Mouse (Mus musculus) hindbrain, embryonic 13.5 days (tissue): ENCODE data around the gene Ctsc. TPM values are rescaled to one million over a fixed set of nuclear protein-coding genes. Genes with fewer than 3 reads are reported as not detected.

Experiments used
- ATAC-seq: fragments of 200-750 bp; cut with Nextera tagmentation; 2 replicates; pipeline ENCODE4 v1.8.0; 2017; ENCODE audit warnings: moderate TSS enrichment; ENCODE audit not compliant: low FRiP score
- H3K27ac ChIP-seq: fragments of 300-500 bp; sonication (generic); 2 replicates; pipeline ENCODE4 v1.5.1; 2015; ENCODE audit warnings: inconsistent platforms, mild to moderate bottlenecking, moderate library complexity
- H3K27me3 ChIP-seq: fragments of 300-500 bp; sonication (generic); 2 replicates; pipeline ENCODE4 v1.6.1; 2015; ENCODE audit warnings: mild to moderate bottlenecking, inconsistent platforms
- H3K36me3 ChIP-seq: fragments of 300-500 bp; sonication (generic); 2 replicates; pipeline ENCODE4 v1.6.1; 2015; ENCODE audit warnings: mild to moderate bottlenecking, inconsistent platforms
- H3K4me1 ChIP-seq: fragments of 300-500 bp; sonication (generic); replicated peaks from 2 replicates; pipeline ENCODE4 v1.6.1; 2015; ENCODE audit warnings: inconsistent platforms
- H3K4me2 ChIP-seq: fragments of 300-500 bp; sonication (generic); 2 replicates; pipeline ENCODE4 v1.6.1; 2015; ENCODE audit warnings: inconsistent platforms, mild to moderate bottlenecking, moderate library complexity
- H3K4me3 ChIP-seq: fragments of 300-500 bp; sonication (generic); 2 replicates; pipeline ENCODE4 v1.5.1; 2015; ENCODE audit warnings: mild to moderate bottlenecking, inconsistent platforms
- H3K9ac ChIP-seq: fragments of 300-500 bp; sonication (generic); 2 replicates; pipeline ENCODE4 v1.6.1; 2015; ENCODE audit warnings: mild to moderate bottlenecking, inconsistent platforms
- H3K9me3 ChIP-seq: fragments of 300-500 bp; sonication (generic); 2 replicates; pipeline ENCODE4 v1.6.1; 2016; ENCODE audit warnings: inconsistent platforms
- WGBS: fragments of 180-500 bp; shearing (Covaris S2); methylation state at CpG from one replicate; pipeline ENCODE4 v1.1.7; 2015; 5-methylcytosine and 5-hydroxymethylcytosine counted together
- polyA plus RNA-seq: library from polyadenylated mRNA; unstranded; fragments of >200 nt; fragmentation: Nextera tagmentation; extraction: Ambion mirVana; gene quantifications from 2 replicates; pipeline ENCODE4 v1.2.1, GENCODE M21; 2015

Ctsc gene
- polyA plus RNA-seq, 1 experiment from 2014 or later, result 20.6 TPM

DNA sequence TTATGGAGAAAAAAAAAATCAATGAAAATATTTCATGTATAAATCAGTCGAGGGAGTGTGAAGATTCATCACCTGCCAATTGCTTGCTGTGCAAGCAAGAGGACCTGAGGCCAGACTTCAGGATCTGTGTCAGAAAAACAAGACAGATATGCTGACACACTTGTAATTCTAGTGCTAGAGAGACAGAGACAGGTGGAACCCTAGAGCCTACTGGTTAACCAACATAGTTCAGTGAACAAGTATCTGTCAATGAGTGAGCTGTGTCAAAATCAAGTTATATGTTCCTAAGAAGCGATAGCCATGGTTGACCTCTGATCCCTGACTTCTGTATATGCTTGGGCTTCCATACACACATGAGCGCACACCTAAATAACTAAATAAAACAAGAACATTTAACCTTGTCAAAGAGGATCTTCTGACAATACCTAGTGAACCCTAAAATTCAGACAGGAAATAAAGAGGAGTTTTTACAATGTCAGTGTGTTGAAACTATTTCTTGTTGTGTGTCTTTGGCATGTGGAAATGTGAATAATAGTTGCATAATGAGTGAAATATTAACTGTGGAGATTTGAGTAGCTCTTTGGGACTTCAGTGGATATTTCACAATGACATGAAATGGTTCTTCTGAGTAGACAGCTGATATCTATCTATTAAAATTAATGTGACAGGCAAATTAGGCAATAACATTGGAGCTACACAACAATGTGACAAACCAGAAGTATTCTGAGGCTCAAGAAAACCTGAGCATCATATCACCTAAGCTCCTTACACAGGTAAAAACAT lies 32.7 kb downstream of the Ctsc start:
- no peaks in the 10 kb centered on the region for H3K36me3 ChIP-seq
- H3K4me3 ChIP-seq, result no peak overlapping the region
- ATAC-seq, result no peak
- H3K9me3 ChIP-seq, result no peaks in the 10 kb centered on the region
- no peak overlapping the region for H3K9ac ChIP-seq
- no peak overlapping the region for H3K4me2 ChIP-seq
- H3K27me3 ChIP-seq, result no peaks in the 10 kb centered on the region
- H3K27ac ChIP-seq, result no peak overlapping the region
- WGBS, result 83% methylated on average over 3 of the region's 3 CpGs
- H3K4me1 ChIP-seq, result no peaks in the 10 kb centered on the region

DNA sequence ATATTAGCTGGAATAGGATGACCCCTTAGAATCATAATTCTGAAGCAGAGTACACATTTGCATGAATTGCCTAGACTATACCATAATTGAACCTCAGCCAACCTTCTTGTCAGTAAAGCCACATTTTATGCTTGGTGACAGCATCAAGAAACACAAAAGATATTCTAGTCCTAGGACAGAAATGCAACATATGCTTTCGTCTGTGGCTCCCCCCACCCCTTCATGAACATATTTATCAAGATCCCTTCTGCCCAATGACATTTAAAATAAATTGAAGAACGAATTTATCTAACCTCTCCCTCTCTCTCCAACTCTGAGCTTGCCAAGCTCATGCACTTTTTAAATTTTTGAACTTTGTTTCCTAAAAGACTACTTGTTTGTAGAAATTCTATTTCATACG lies 38.5 kb downstream of the Ctsc start:
- H3K4me1 ChIP-seq, result no peaks in the 10 kb centered on the region
- no peak overlapping the region for H3K4me2 ChIP-seq
- H3K27me3 ChIP-seq, result no peaks in the 10 kb centered on the region
- H3K9ac ChIP-seq, result no peak overlapping the region
- no peak for ATAC-seq
- H3K9me3 ChIP-seq, result no peaks in the 10 kb centered on the region
- no peak overlapping the region for H3K4me3 ChIP-seq
- H3K27ac ChIP-seq, result no peak overlapping the region
- no peaks in the 10 kb centered on the region for H3K36me3 ChIP-seq
- 79% methylated on average over 3 of the region's 3 CpGs for WGBS

DNA sequence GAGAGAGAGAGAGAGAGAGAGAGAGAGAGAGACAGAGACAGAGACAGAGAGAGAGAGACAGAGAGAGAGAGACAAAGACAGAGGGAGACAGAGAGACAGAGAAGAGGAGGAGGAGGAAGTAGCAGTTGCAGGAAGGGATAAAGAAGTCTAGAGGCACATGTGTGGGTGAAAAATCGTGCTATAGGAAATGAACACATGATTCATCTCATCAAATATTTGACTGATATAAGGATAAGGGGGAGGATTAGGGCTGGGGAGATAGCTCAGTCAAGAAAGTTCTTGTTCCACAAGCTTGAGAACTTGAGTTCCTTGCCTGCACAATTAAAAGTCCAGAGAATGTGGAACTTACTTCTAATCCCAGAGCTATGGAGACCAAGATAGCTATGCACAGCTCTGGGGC lies 40.6 kb downstream of the Ctsc start:
- no peak overlapping the region for H3K9ac ChIP-seq
- H3K4me2 ChIP-seq, result no peak overlapping the region
- 84% methylated on average over 1 of the region's 1 CpGs for WGBS
- no peaks in the 10 kb centered on the region for H3K36me3 ChIP-seq
- H3K4me3 ChIP-seq, result no peak overlapping the region
- no peak for ATAC-seq
- no peaks in the 10 kb centered on the region for H3K9me3 ChIP-seq
- H3K4me1 ChIP-seq, result no peaks in the 10 kb centered on the region
- H3K27me3 ChIP-seq, result no peaks in the 10 kb centered on the region
- H3K27ac ChIP-seq, result no peak overlapping the region

- Histone ChIP-seq H3K27me3 (no peaks in the 10 kb centered on the region), H3K4me3 (no peak overlapping the region), H3K9me3 (no peaks in the 10 kb centered on the region), H3K36me3 (no peaks in the 10 kb centered on the region), H3K27ac (no peak overlapping the region), H3K9ac (no peak overlapping the region), H3K4me2 (no peak overlapping the region), H3K4me1 (no peaks in the 10 kb centered on the region)
- ATAC-seq, result no peak
- 86% methylated on average over 2 of the region's 2 CpGs for WGBS
Measured at GRCm38 (mm10) chr7:88318904-88319303, 41.0 kb downstream of the Ctsc start.

- H3K9ac ChIP-seq, result no peak overlapping the region
- H3K27me3 ChIP-seq, result no peaks in the 10 kb centered on the region
- no peak overlapping the region for H3K4me3 ChIP-seq
- H3K4me2 ChIP-seq, result no peak overlapping the region
- no peaks in the 10 kb centered on the region for H3K36me3 ChIP-seq
- 94% methylated on average over 3 of the region's 3 CpGs for WGBS
- ATAC-seq, result no peak
- no peak overlapping the region for H3K27ac ChIP-seq
- no peaks in the 10 kb centered on the region for H3K9me3 ChIP-seq
- H3K4me1 ChIP-seq, result no peaks in the 10 kb centered on the region
Measured at GRCm38 (mm10) chr7:88319414-88320140, 41.7 kb downstream of the Ctsc start.

GRCm38 (mm10) chr7:88320628-88321336 lies 42.9 kb downstream of the Ctsc start:
- WGBS, result 76% methylated on average over 12 of the region's 12 CpGs
- H3K4me2 ChIP-seq, result no peak overlapping the region
- no peak overlapping the region for H3K9ac ChIP-seq

GRCm38 (mm10) chr7:88322431-88322830 lies 44.5 kb downstream of the Ctsc start:
- H3K36me3 ChIP-seq, result no peaks in the 10 kb centered on the region
- no peak overlapping the region for H3K4me3 ChIP-seq
- no peaks in the 10 kb centered on the region for H3K4me1 ChIP-seq
- no peak overlapping the region for H3K4me2 ChIP-seq
- ATAC-seq, result no peak
- H3K9ac ChIP-seq, result no peak overlapping the region
- no peaks in the 10 kb centered on the region for H3K27me3 ChIP-seq
- no peak overlapping the region for H3K27ac ChIP-seq
- WGBS, result 88% methylated on average over 2 of the region's 2 CpGs
- no peaks in the 10 kb centered on the region for H3K9me3 ChIP-seq

More at GRCm38 (mm10) chr7:88320628-88321336, 42.9 kb downstream of the Ctsc start:
- Histone ChIP-seq H3K27ac (no peak overlapping the region), H3K4me1 (no peaks in the 10 kb centered on the region), H3K27me3 (no peaks in the 10 kb centered on the region), H3K36me3 (no peaks in the 10 kb centered on the region), H3K4me3 (no peak overlapping the region), H3K9me3 (no peaks in the 10 kb centered on the region)
- ATAC-seq, result no peak

GRCm38 (mm10) chr7:88327495-88327894 lies 49.6 kb downstream of the Ctsc start:
- Histone ChIP-seq H3K4me3 (no peak overlapping the region), H3K27me3 (no peaks in the 10 kb centered on the region), H3K36me3 (no peaks in the 10 kb centered on the region), H3K9me3 (no peaks in the 10 kb centered on the region), H3K27ac (no peak overlapping the region), H3K4me1 (no peaks in the 10 kb centered on the region), H3K4me2 (no peak overlapping the region), H3K9ac (no peak overlapping the region)
- no peak for ATAC-seq

DNA sequence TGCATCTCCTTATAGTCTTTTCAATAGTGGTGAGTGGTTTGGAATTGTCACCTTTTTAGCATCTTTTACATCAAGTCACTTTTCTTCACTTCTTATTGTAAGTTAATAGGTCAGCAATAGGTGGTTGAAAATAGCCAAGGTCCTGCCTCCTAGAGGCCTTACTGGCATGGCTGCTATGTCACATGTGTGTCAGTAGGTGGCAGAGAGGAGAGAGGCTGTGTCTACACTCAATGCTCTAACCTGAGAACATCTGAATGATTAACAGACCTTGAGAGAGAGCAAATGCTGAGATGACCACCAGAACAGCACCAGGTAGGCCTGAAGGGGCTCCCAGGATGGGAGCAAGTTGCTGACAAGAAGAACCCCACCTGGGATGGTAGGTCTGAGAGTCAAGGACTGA lies 65.9 kb downstream of the Ctsc start:
- Histone ChIP-seq H3K4me1 (no peaks in the 10 kb centered on the region), H3K27me3 (no peaks in the 10 kb centered on the region), H3K4me3 (no peak overlapping the region), H3K9ac (no peak overlapping the region), H3K36me3 (no peaks in the 10 kb centered on the region), H3K9me3 (no peaks in the 10 kb centered on the region), H3K27ac (no peak overlapping the region), H3K4me2 (no peak overlapping the region)
- ATAC-seq, result no peak

GRCm38 (mm10) chr7:88346035-88346434 lies 68.2 kb downstream of the Ctsc start:
- H3K4me2 ChIP-seq, result no peak overlapping the region
- no peak overlapping the region for H3K9ac ChIP-seq
- H3K36me3 ChIP-seq, result no peaks in the 10 kb centered on the region
- H3K27ac ChIP-seq, result no peak overlapping the region
- no peak for ATAC-seq
- 90% methylated on average over 1 of the region's 1 CpGs for WGBS
- H3K27me3 ChIP-seq, result no peaks in the 10 kb centered on the region
- no peaks in the 10 kb centered on the region for H3K4me1 ChIP-seq
- H3K4me3 ChIP-seq, result no peak overlapping the region
- H3K9me3 ChIP-seq, result no peaks in the 10 kb centered on the region

DNA sequence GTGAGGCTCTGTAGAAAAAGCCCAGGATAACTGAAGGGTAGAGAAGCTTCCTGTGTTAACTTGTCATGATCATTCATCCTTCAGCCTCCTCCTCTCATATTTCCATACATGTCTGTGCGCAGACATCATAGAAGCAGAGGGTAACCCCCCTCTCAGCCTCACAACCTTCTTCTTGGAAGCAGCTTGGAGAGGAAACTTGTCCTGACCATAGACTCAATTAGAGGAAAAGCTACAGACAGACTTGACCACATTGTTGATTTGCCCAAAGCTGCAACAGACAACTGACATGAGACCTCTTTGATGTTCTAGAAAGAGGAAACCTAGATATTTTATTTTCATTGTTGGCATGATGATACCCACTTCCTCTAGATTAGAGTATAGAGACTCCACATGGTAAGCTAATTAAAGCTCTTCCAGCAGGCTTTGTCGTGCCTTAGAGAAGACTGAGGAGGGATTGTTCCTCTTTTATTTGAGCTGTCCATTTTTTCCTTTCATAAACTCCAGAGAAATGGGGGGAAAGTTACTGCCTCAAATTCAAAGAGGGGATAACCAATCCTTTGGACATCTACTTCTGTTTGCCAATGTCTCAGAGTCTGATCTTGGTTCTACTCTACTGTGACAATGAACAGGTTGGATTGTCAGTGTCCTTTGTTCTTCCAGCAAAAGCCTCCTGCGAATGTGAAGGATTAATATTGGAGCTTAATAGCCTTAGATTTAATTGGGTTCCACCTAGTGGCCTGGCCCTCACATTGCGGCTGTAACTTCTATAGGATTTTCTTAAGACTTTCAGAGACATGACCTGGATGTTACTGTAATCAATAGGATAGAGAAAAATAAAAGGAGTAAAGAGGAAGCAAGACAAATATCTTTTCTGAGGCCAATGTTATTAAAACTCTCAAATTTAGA lies 79.2 kb downstream of the Ctsc start:
- H3K4me2 ChIP-seq, result no peak overlapping the region
- H3K27ac ChIP-seq, result no peak overlapping the region
- 43% methylated on average over 4 of the region's 4 CpGs for WGBS
- H3K9me3 ChIP-seq, result no peaks in the 10 kb centered on the region
- H3K36me3 ChIP-seq, result no peaks in the 10 kb centered on the region
- no peak overlapping the region for H3K4me3 ChIP-seq
- H3K27me3 ChIP-seq, result no peaks in the 10 kb centered on the region
- no peak for ATAC-seq
- no peak overlapping the region for H3K9ac ChIP-seq
- H3K4me1 ChIP-seq, result peaks cover 7% of the 10 kb centered on the region
